Mouse (Mus musculus) ES-E14 (cell line): Measurements from ENCODE around the gene Hoxa5.

Source experiments
- CHD2 ChIP-seq: IDR thresholded peaks from 2 replicates; pipeline ENCODE4 v1.6.1; 2014; ENCODE audit warnings: mild to moderate bottlenecking, low read depth, low read length, inconsistent platforms
- HCFC1 ChIP-seq: IDR thresholded peaks from 2 replicates; pipeline ENCODE4 v1.6.1; 2012; ENCODE audit warnings: low read length, inconsistent platforms, borderline replicate concordance; ENCODE audit not compliant: insufficient read depth
- MAFK ChIP-seq: IDR thresholded peaks from 2 replicates; pipeline ENCODE4 v1.6.1; 2014; ENCODE audit warnings: mild to moderate bottlenecking, low read depth, low read length, inconsistent platforms; ENCODE audit not compliant: insufficient read depth
- ZC3H11A ChIP-seq: IDR thresholded peaks from 2 replicates; pipeline ENCODE4 v1.6.1; 2012; ENCODE audit warnings: low read depth, mild to moderate bottlenecking, inconsistent platforms, low read length, borderline replicate concordance

DNA sequence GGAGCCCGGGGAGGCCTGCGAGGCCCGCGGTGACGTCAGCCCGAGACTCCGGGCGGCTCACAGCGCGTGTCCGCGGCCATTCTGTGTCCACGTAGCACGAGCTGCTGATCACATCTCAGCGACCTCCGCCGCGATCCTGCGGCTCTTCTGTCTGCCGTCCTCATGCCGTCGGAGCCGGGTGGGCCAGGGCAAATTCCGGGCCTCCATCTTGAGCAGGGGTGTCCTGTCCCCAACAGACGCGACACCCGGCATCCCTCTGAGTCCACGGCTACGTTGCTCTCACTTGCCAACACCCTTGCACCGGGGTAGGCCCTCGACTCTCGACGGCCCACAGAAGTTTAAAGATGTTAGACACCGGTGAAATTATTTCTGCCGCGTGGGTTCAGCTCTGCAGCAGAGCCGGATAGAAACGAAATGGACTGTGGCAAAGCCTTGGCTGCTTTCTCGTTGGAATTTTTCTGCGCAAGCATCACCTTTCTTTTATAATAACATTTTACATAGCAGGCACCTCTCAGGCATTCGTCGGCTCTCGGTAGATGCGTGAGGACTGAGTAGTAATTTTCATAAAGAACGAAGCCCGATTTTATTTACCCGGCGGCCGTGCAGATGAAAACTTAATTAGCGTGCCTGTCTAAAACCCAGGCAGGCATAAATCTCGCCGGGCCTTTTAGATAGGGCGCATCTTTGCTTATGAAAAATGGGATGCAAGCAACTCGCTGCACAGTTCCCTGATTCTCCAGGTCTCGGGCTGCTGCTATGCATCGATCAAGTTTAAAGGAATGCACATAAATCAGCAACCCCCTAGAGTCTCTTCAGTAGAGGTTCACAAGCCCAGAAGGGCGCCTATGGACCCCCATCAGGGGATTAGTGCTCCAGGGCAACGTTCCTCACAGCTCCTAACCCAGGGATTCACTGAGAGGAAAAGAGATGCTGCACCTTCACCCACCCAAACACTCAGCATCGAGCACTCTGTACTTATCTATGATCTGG, 49.4 kb upstream of the Hoxa5 start:
- TF ChIP-seq MAFK (no peak), HCFC1 (no peak), ZC3H11A (no peak), CHD2 (no peak)
